Mouse (Mus musculus) C2C12 (cell line): ENCODE measurements at regions not wholly inside any gene's neighbourhood (a gene's known extent, or its start where the extent isn't known, plus 50 kb on each side); places are given as distances from the start of the nearest gene placed in this dataset.

Source experiments
- H3K27me3 ChIP-seq: one replicate; pipeline ENCODE4 v1.6.1; 2011; ENCODE audit not compliant: control insufficient read depth, insufficient read depth, insufficient read length
- H3K36me3 ChIP-seq: one replicate; pipeline ENCODE4 v1.6.1; 2011; ENCODE audit not compliant: control insufficient read depth, insufficient read depth
- H3K4me3 ChIP-seq: one replicate; pipeline ENCODE4 v1.5.1; 2011; ENCODE audit warnings: mild to moderate bottlenecking, control low read depth; ENCODE audit not compliant: poor library complexity, insufficient read depth, severe bottlenecking
- H3K79me2 ChIP-seq: one replicate; pipeline ENCODE4 v1.6.1; 2011; ENCODE audit not compliant: control insufficient read depth, insufficient read depth
- H3K79me3 ChIP-seq: one replicate; pipeline ENCODE4 v1.6.1; 2011; ENCODE audit warnings: low read depth, control low read depth
- H3ac ChIP-seq: one replicate; pipeline ENCODE3; 2011; ENCODE audit warnings: low read depth; ENCODE audit not compliant: control insufficient read depth, insufficient read length
- CEBPB ChIP-seq: IDR thresholded peaks from one replicate; pipeline ENCODE4 v1.6.1; 2011; ENCODE audit warnings: low read depth, mild to moderate bottlenecking, control low read depth, moderate library complexity
- CTCF ChIP-seq: IDR thresholded peaks from one replicate; pipeline ENCODE4 v1.5.1; 2011; ENCODE audit not compliant: control insufficient read depth, insufficient read depth, insufficient read length
- FOSL1 ChIP-seq: IDR thresholded peaks from one replicate; pipeline ENCODE4 v1.8.0; 2011; ENCODE audit warnings: mild to moderate bottlenecking, low read length; ENCODE audit not compliant: poor library complexity, insufficient read depth, severe bottlenecking
- MAX ChIP-seq: IDR thresholded peaks from one replicate; pipeline ENCODE4 v1.6.1; 2011; ENCODE audit warnings: mild to moderate bottlenecking, control low read depth
- MYOD1 ChIP-seq: IDR thresholded peaks from one replicate; pipeline ENCODE4 v1.6.1; 2011; ENCODE audit warnings: low read depth; ENCODE audit not compliant: control insufficient read depth, insufficient read length
- MYOG ChIP-seq: IDR thresholded peaks from one replicate; pipeline ENCODE4 v1.6.1; 2011; ENCODE audit not compliant: control insufficient read depth, insufficient read length; ENCODE audit errors: extremely low read depth
- USF1 ChIP-seq: IDR thresholded peaks from one replicate; pipeline ENCODE4 v1.6.1; 2011; ENCODE audit warnings: low read depth, mild to moderate bottlenecking, control low read depth, moderate library complexity

- Histone ChIP-seq H3K36me3 (no peaks in the 10 kb centered on the region), H3K27me3 (no peaks in the 10 kb centered on the region), H3ac (no peak overlapping the region), H3K79me2 (no peaks in the 10 kb centered on the region), H3K4me3 (no peak overlapping the region), H3K79me3 (no peaks in the 10 kb centered on the region)
- no peak for TF ChIP-seq MYOG
- TF ChIP-seq CEBPB, result no peak
- TF ChIP-seq USF1, result no peak
- TF ChIP-seq CTCF, result no peak
- no peak for TF ChIP-seq MYOD1
Observed at GRCm38 (mm10) chr14:17106668-17107067, 287.7 kb upstream of the Rarb start.

- H3K79me2 ChIP-seq, result no peaks in the 10 kb centered on the region
- H3K4me3 ChIP-seq, result no peak overlapping the region
- no peaks in the 10 kb centered on the region for H3K79me3 ChIP-seq
- no peak overlapping the region for H3ac ChIP-seq
- H3K36me3 ChIP-seq, result no peaks in the 10 kb centered on the region
- no peaks in the 10 kb centered on the region for H3K27me3 ChIP-seq
- TF ChIP-seq MYOG (no peak), MYOD1 (no peak), USF1 (no peak), CTCF (no peak)
Observed at GRCm38 (mm10) chr14:17102486-17102885, 283.5 kb upstream of the Rarb start.

- no peaks in the 10 kb centered on the region for H3K36me3 ChIP-seq
- no peaks in the 10 kb centered on the region for H3K79me2 ChIP-seq
- no peaks in the 10 kb centered on the region for H3K27me3 ChIP-seq
- TF ChIP-seq CEBPB (no peak), CTCF (no peak), MYOD1 (no peak), FOSL1 (no peak), USF1 (no peak)
- H3K79me3 ChIP-seq, result no peaks in the 10 kb centered on the region
- H3ac ChIP-seq, result no peak overlapping the region
- no peak overlapping the region for H3K4me3 ChIP-seq
Observed at GRCm38 (mm10) chr14:17090573-17090937, 271.6 kb upstream of the Rarb start.

- H3K27me3 ChIP-seq, result no peaks in the 10 kb centered on the region
- no peaks in the 10 kb centered on the region for H3K36me3 ChIP-seq
- TF ChIP-seq MYOG, result no peak
- no peak for TF ChIP-seq USF1
- TF ChIP-seq CEBPB, result no peak
- no peak for TF ChIP-seq CTCF
- TF ChIP-seq FOSL1, result no peak
- TF ChIP-seq MAX, result no peak
- no peak for TF ChIP-seq MYOD1
- H3K79me3 ChIP-seq, result no peaks in the 10 kb centered on the region
- H3ac ChIP-seq, result no peak overlapping the region
- H3K79me2 ChIP-seq, result no peaks in the 10 kb centered on the region
- no peak overlapping the region for H3K4me3 ChIP-seq
Observed at GRCm38 (mm10) chr14:17089640-17090572, 270.9 kb upstream of the Rarb start.

- Histone ChIP-seq H3K79me2 (no peaks in the 10 kb centered on the region), H3K36me3 (no peaks in the 10 kb centered on the region), H3K27me3 (no peaks in the 10 kb centered on the region), H3K79me3 (no peaks in the 10 kb centered on the region), H3ac (no peak overlapping the region), H3K4me3 (no peak overlapping the region)
- TF ChIP-seq MYOD1 (no peak), FOSL1 (no peak), CTCF (no peak), MYOG (no peak), CEBPB (no peak), USF1 (no peak)
Observed at GRCm38 (mm10) chr14:17089089-17089634, 270.2 kb upstream of the Rarb start.

- no peak overlapping the region for H3K4me3 ChIP-seq
- no peaks in the 10 kb centered on the region for H3K36me3 ChIP-seq
- TF ChIP-seq CTCF, result no peak
- TF ChIP-seq MYOG, result no peak
- TF ChIP-seq USF1, result no peak
- TF ChIP-seq MAX, result no peak
- TF ChIP-seq CEBPB, result no peak
- TF ChIP-seq MYOD1, result no peak
- no peak for TF ChIP-seq FOSL1
- H3ac ChIP-seq, result no peak overlapping the region
- H3K27me3 ChIP-seq, result no peaks in the 10 kb centered on the region
- H3K79me2 ChIP-seq, result no peaks in the 10 kb centered on the region
- no peaks in the 10 kb centered on the region for H3K79me3 ChIP-seq
Observed at GRCm38 (mm10) chr14:17087828-17088227, 268.9 kb upstream of the Rarb start.
